Mouse (Mus musculus) stomach, postnatal 0 days (tissue): ENCODE results near the gene Gsg1l.

ENCODE experiments used
- CTCF ChIP-seq: IDR thresholded peaks from 2 replicates; pipeline ENCODE4 v1.5.1; 2016; ENCODE audit warnings: antibody characterized with exemption, low read depth, mild to moderate bottlenecking, moderate library complexity
- EP300 ChIP-seq: optimal IDR thresholded peaks from 2 replicates; pipeline ENCODE3; 2016; ENCODE audit warnings: antibody characterized with exemption

DNA sequence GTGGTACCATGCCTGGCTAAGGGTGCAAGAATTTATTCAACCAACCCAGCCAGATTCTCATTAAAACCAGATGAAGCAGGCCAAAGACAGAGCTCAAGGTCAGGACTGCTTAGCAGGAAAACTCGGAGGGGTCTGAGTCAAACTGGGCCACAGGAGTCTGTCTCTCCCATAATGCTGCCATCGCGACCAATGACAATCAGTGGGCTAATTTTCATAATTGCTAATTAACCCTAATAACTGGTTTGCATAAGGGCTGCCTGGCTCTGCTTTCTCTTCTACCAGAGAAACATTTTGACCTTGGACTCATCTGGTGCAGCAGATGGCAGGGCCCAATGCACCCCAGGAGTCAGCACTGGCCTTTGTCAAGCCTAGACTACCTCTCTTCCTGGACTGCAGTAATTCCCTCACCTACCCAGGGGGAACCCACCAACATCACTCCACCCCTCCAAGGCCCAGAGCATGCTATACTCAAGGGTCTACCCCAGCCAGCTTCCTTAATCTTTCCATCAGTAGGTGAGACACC, 127.8 kb downstream of the Gsg1l start:
- TF ChIP-seq EP300 = no peak
- no peak for TF ChIP-seq CTCF
